Mouse (Mus musculus) layer of hippocampus, adult 11-12 months (tissue): ENCODE results near the gene Pagr1a.
A peak's percentile ranks its signal among the peaks of the same experiment; 100 is the strongest.

Experiments
- DNase-seq: peaks from one replicate; pipeline ENCODE4 v3.0.0; 2022; ENCODE audit warnings: low spot score

The Pagr1a gene

GRCm38 (mm10) chr7:127003620-127004019 is 13.5 kb downstream of the Pagr1a start:
- no peak for DNase-seq

GRCm38 (mm10) chr7:126999568-126999967 is 17.6 kb downstream of the Pagr1a start:
- DNase-seq, result no peak

GRCm38 (mm10) chr7:126996449-126996848 is 20.7 kb downstream of the Pagr1a start:
- no peak for DNase-seq

GRCm38 (mm10) chr7:126988816-126989215 is 28.3 kb downstream of the Pagr1a start:
- DNase-seq, result no peak

- peak; percentile 44 for DNase-seq
Observed at GRCm38 (mm10) chr7:126986319-126986718, 30.8 kb downstream of the Pagr1a start.

- no peak for DNase-seq
Observed at GRCm38 (mm10) chr7:126984667-126985444, 32.3 kb downstream of the Pagr1a start.

GRCm38 (mm10) chr7:126983113-126983512 is 34.0 kb downstream of the Pagr1a start:
- DNase-seq, result no peak

- no peak for DNase-seq
Observed at GRCm38 (mm10) chr7:126982054-126982453, 35.1 kb downstream of the Pagr1a start.

GRCm38 (mm10) chr7:126981601-126982000 is 35.6 kb downstream of the Pagr1a start:
- no peak for DNase-seq

- no peak for DNase-seq
Observed at GRCm38 (mm10) chr7:126978841-126979240, 38.3 kb downstream of the Pagr1a start.

GRCm38 (mm10) chr7:126976878-126977459 is 40.2 kb downstream of the Pagr1a start:
- no peak for DNase-seq

GRCm38 (mm10) chr7:126975950-126976866 is 40.9 kb downstream of the Pagr1a start, which contains the start of gene Cdiptos:
Gene Cdiptos, minus strand, starts transcription at chr7:126976098.
- peak; percentile 96 for DNase-seq

- DNase-seq, result no peak
Observed at GRCm38 (mm10) chr7:126975893-126975949, 41.4 kb downstream of the Pagr1a start, which contains the start of gene Cdipt. Gene Cdipt, plus strand, starts transcription at chr7:126975914.

- DNase-seq, result no peak
Observed at GRCm38 (mm10) chr7:126975493-126975892, 41.7 kb downstream of the Pagr1a start.

GRCm38 (mm10) chr7:126967361-126967760 is 49.8 kb downstream of the Pagr1a start:
- no peak for DNase-seq

GRCm38 (mm10) chr7:126965568-126965967 is 51.6 kb downstream of the Pagr1a start:
- no peak for DNase-seq
